Mouse (Mus musculus): ENCODE results near the gene Col4a1.

GRCm38 (mm10) chr8:11249541-11250058 is 63.0 kb downstream of the Col4a1 start:
- TF ChIP-seq CTCF (IDR thresholded peaks at IDR 0.05; ENCODE audit: extremely low read depth, insufficient read depth, insufficient read length, insufficient replicate concordance) (no peak), POLR2A (IDR thresholded peaks at IDR 0.05; ENCODE audit: low read depth, low read length) (no peak)
